Mouse (Mus musculus): ENCODE data around the gene Enthd1. TPM values are rescaled to one million over a fixed set of nuclear protein-coding genes. Genes with fewer than 3 reads are reported as not detected.

Enthd1 gene
- polyA plus RNA-seq, 1 experiment from 2014 or later = not detected

DNA sequence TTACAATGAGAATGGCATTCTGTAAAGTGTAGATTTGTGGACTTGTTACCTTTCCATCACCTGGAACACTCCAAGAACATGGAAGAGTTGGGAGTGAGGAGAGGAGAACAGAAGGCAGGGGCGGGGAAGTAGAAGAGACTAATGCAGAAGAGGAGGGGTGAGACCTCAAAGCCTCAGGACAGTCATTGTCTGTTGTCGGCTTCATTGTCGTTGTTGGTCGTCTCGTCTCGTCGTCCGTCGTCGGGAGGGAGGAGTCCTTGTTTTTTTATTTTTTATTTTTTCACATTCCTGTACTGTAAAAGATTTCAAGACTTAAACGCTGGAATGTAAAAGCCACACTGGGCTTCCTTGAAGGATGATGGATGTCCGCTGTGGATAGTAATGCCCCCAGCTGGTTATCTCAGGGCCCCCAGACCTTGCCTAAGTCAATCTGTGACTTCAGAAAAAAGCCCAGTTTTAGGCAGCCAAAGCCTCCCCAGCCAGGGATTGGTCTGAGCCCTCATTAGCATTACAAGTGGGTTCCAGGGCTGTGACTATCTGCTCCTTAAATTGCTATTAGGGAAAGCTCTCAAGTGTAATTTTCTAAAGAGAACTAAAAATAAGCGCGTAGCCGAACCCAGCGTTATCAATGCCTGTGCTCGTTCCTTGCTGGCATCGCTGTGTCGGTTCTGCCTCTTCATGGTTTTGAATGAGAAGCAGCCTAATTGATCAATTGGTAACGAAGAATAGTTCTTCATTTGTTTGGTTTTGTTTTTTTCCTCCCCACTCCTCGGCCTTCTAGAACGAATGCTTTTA lies 12.4 kb upstream of the Enthd1 start:
- Histone ChIP-seq H3K9me3 (ENCODE audit: control insufficient read depth, low read length) (no peaks in the 10 kb centered on the region), H3K9ac (ENCODE audit: low read depth, low read length) (no peak overlapping the region), H3K36me3 (ENCODE audit: control insufficient read depth, insufficient read depth, low read length) (no peaks in the 10 kb centered on the region), H3K27ac (ENCODE audit: low read length) (no peak overlapping the region), H3K4me2 (ENCODE audit: low read depth, low read length) (no peak overlapping the region), H3K27me3 (replicated peaks; ENCODE audit: control insufficient read depth, insufficient read depth, low read length) (peaks cover 10% of the 10 kb centered on the region), H3K4me3 (ENCODE audit: low read length) (no peak overlapping the region), H3K4me1 (ENCODE audit: control insufficient read depth, insufficient read depth, low read length) (no peaks in the 10 kb centered on the region)
- 21% methylated on average over 22 of the region's 22 CpGs for WGBS
- no peak for ATAC-seq

GRCm38 (mm10) chr15:80576415-80576994 lies 11.5 kb upstream of the Enthd1 start:
- Histone ChIP-seq H3K4me1 (ENCODE audit: control insufficient read depth, insufficient read depth, low read length) (no peaks in the 10 kb centered on the region), H3K4me2 (ENCODE audit: low read depth, low read length) (no peak overlapping the region), H3K9me3 (ENCODE audit: control insufficient read depth, low read length) (no peaks in the 10 kb centered on the region), H3K27me3 (replicated peaks; ENCODE audit: control insufficient read depth, insufficient read depth, low read length) (peaks cover 10% of the 10 kb centered on the region), H3K4me3 (ENCODE audit: low read length) (no peak overlapping the region), H3K27ac (ENCODE audit: low read length) (no peak overlapping the region), H3K9ac (ENCODE audit: low read depth, low read length) (no peak overlapping the region), H3K36me3 (ENCODE audit: control insufficient read depth, insufficient read depth, low read length) (no peaks in the 10 kb centered on the region)
- WGBS = 75% methylated on average over 11 of the region's 11 CpGs
- no peak for ATAC-seq

DNA sequence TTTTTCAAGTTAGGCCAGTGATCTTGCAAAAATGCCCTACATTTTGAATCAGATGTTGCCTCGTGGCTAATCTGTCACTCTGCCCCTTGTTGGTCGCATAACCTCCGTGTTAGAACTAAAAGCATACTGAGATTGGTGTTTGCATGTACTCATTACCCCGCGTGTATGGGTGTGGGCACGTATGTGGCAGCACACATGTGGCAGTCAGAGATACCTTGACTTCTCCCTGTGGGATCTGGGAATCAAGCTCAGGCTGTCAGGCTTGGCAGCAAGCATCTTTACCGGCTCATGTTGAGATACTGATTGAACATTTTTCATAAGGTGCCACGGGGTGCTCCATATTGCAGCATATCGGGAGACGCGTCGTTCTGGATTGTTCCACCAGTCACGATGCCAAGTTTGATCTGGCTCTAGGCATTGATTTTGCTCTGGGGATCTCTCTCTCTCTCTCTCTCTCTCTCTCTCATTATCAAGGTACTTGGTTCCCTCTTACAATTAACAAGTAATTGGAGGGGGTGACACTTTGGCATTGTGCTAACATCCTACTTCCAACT lies 10.9 kb upstream of the Enthd1 start:
- H3K9ac ChIP-seq (ENCODE audit: low read depth, low read length) = no peak overlapping the region
- H3K27ac ChIP-seq (ENCODE audit: low read length) = no peak overlapping the region
- 86% methylated on average over 13 of the region's 13 CpGs for WGBS
- no peak overlapping the region for H3K4me3 ChIP-seq (ENCODE audit: low read length)
- no peaks in the 10 kb centered on the region for H3K9me3 ChIP-seq (ENCODE audit: control insufficient read depth, low read length)
- no peak overlapping the region for H3K4me2 ChIP-seq (ENCODE audit: low read depth, low read length)
- ATAC-seq = no peak
- no peaks in the 10 kb centered on the region for H3K36me3 ChIP-seq (ENCODE audit: control insufficient read depth, insufficient read depth, low read length)
- peaks cover 10% of the 10 kb centered on the region for H3K27me3 ChIP-seq (replicated peaks; ENCODE audit: control insufficient read depth, insufficient read depth, low read length)
- no peaks in the 10 kb centered on the region for H3K4me1 ChIP-seq (ENCODE audit: control insufficient read depth, insufficient read depth, low read length)

GRCm38 (mm10) chr15:80574211-80575040 lies 9.5 kb upstream of the Enthd1 start:
- 92% methylated on average over 17 of the region's 17 CpGs for WGBS
- no peak overlapping the region for H3K9ac ChIP-seq (ENCODE audit: low read depth, low read length)
- no peak overlapping the region for H3K4me2 ChIP-seq (ENCODE audit: low read depth, low read length)
- peaks cover 10% of the 10 kb centered on the region for H3K27me3 ChIP-seq (replicated peaks; ENCODE audit: control insufficient read depth, insufficient read depth, low read length)
- no peak overlapping the region for H3K27ac ChIP-seq (ENCODE audit: low read length)
- no peaks in the 10 kb centered on the region for H3K9me3 ChIP-seq (ENCODE audit: control insufficient read depth, low read length)
- H3K36me3 ChIP-seq (ENCODE audit: control insufficient read depth, insufficient read depth, low read length) = no peaks in the 10 kb centered on the region
- H3K4me3 ChIP-seq (ENCODE audit: low read length) = no peak overlapping the region
- ATAC-seq = no peak
- no peaks in the 10 kb centered on the region for H3K4me1 ChIP-seq (ENCODE audit: control insufficient read depth, insufficient read depth, low read length)

DNA sequence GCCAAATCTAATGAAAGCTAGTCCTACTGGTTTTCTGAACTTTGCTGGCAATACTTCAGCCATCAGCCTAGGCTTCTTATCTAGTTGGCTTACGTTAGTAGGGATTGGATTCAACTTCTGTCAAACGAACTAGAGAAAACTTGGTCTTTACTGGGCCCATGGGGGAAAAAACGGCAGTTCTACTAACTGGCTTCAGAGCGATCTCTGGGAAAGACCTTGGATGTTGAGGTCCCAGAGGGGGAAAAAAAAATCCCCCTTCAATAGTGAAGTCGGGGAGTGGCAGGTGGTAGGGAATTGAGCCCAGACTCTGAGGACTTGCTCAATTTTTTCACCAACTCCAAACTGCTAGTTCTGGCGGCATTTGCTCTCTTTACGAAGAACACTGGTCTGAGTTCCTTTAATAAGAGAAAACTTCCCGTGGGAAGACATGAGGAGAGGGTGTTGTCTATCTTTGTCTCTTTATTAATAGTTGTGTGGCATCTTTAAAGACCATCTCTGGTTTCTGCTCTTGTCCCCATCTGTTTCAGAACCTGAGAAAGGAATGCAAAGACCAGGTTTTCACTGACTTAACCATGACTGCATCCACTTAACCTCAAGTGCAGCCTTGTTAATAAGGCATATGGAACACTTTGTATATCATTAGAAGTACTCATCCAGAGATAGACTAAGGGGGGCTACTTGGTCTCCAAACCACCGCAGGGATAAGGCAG lies 8.0 kb upstream of the Enthd1 start:
- no peaks in the 10 kb centered on the region for H3K36me3 ChIP-seq (ENCODE audit: control insufficient read depth, insufficient read depth, low read length)
- H3K9me3 ChIP-seq (ENCODE audit: control insufficient read depth, low read length) = no peaks in the 10 kb centered on the region
- H3K4me3 ChIP-seq (ENCODE audit: low read length) = no peak overlapping the region
- no peak overlapping the region for H3K9ac ChIP-seq (ENCODE audit: low read depth, low read length)
- no peak overlapping the region for H3K4me2 ChIP-seq (ENCODE audit: low read depth, low read length)
- 70% methylated on average over 9 of the region's 9 CpGs for WGBS
- ATAC-seq = no peak
- no peaks in the 10 kb centered on the region for H3K4me1 ChIP-seq (ENCODE audit: control insufficient read depth, insufficient read depth, low read length)
- H3K27me3 ChIP-seq (replicated peaks; ENCODE audit: control insufficient read depth, insufficient read depth, low read length) = peaks cover 7% of the 10 kb centered on the region
- no peak overlapping the region for H3K27ac ChIP-seq (ENCODE audit: low read length)

- Histone ChIP-seq H3K9me3 (ENCODE audit: control insufficient read depth, low read length) (no peaks in the 10 kb centered on the region), H3K27ac (ENCODE audit: low read length) (no peak within 1 kb of the TSS), H3K4me3 (ENCODE audit: low read length) (no peak within 1 kb of the TSS), H3K4me1 (ENCODE audit: control insufficient read depth, insufficient read depth, low read length) (no peaks in the 10 kb centered on the region), H3K4me2 (ENCODE audit: low read depth, low read length) (no peak within 1 kb of the TSS), H3K36me3 (ENCODE audit: control insufficient read depth, insufficient read depth, low read length) (no peaks in the 10 kb centered on the region), H3K27me3 (replicated peaks; ENCODE audit: control insufficient read depth, insufficient read depth, low read length) (peaks cover 7% of the 10 kb centered on the region; the same call in 1 of the 2 replicates), H3K9ac (ENCODE audit: low read depth, low read length) (no peak within 1 kb of the TSS)
- no peak for ATAC-seq
- WGBS = 58% methylated on average over 12 of the region's 12 CpGs
These were observed 7.3 kb upstream of the Enthd1 start, which contains the start of gene Grap2 for GRCm38 (mm10) chr15:80572291-80572690. Gene Grap2, plus strand, starts transcription at chr15:80572594.

DNA sequence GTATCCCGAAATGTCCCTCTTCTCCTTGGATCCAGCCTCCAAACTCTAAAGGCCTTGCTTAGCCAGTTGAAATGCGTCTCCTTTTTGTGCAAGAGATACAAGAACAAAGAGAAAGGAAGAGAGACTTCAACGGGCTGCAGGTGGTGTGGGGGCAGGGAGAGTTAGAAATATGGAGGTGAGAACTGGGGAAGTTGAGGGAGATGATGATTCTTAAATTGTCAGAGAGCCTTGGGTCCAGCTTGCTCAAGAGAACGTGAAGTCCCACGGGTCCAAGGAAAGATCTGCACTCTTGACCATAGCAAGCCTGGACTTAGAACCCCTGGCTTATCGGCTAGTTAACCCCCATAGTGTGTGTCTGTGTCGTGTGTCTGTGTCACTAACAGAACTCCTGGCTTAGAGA lies 6.7 kb upstream of the Enthd1 start:
- H3K27ac ChIP-seq (ENCODE audit: low read length) = no peak overlapping the region
- H3K4me1 ChIP-seq (ENCODE audit: control insufficient read depth, insufficient read depth, low read length) = no peaks in the 10 kb centered on the region
- H3K9me3 ChIP-seq (ENCODE audit: control insufficient read depth, low read length) = no peaks in the 10 kb centered on the region
- WGBS = 67% methylated on average over 7 of the region's 7 CpGs
- no peak overlapping the region for H3K4me2 ChIP-seq (ENCODE audit: low read depth, low read length)
- no peak overlapping the region for H3K9ac ChIP-seq (ENCODE audit: low read depth, low read length)
- H3K4me3 ChIP-seq (ENCODE audit: low read length) = no peak overlapping the region
- peaks cover under 1% of the 10 kb centered on the region; the same call in 1 of the 2 replicates for H3K27me3 ChIP-seq (replicated peaks; ENCODE audit: control insufficient read depth, insufficient read depth, low read length)
- ATAC-seq = no peak
- no peaks in the 10 kb centered on the region for H3K36me3 ChIP-seq (ENCODE audit: control insufficient read depth, insufficient read depth, low read length)

GRCm38 (mm10) chr15:80570226-80570625 lies 5.3 kb upstream of the Enthd1 start:
- ATAC-seq = no peak
- Histone ChIP-seq H3K9ac (ENCODE audit: low read depth, low read length) (no peak overlapping the region), H3K27me3 (replicated peaks; ENCODE audit: control insufficient read depth, insufficient read depth, low read length) (no peaks in the 10 kb centered on the region; the same call in 1 of the 2 replicates), H3K4me3 (ENCODE audit: low read length) (no peak overlapping the region), H3K27ac (ENCODE audit: low read length) (no peak overlapping the region), H3K4me1 (ENCODE audit: control insufficient read depth, insufficient read depth, low read length) (no peaks in the 10 kb centered on the region), H3K36me3 (ENCODE audit: control insufficient read depth, insufficient read depth, low read length) (no peaks in the 10 kb centered on the region), H3K4me2 (ENCODE audit: low read depth, low read length) (no peak overlapping the region), H3K9me3 (ENCODE audit: control insufficient read depth, low read length) (no peaks in the 10 kb centered on the region)
- WGBS = 89% methylated on average over 1 of the region's 1 CpGs
